Mouse (Mus musculus) cerebellum, adult 2 months (tissue): ENCODE data around the gene Rasl12.

Experiments used
- CTCF ChIP-seq: fragments of 200-500 bp; IDR thresholded peaks from 2 replicates; pipeline ENCODE4 v1.5.1; 2011; ENCODE audit warnings: low read depth, mild to moderate bottlenecking, control low read depth, low read length, moderate library complexity, borderline replicate concordance; ENCODE audit not compliant: insufficient read depth
- POLR2A ChIP-seq: fragments of 200-500 bp; IDR thresholded peaks from 2 replicates; pipeline ENCODE4 v1.6.1; 2011; ENCODE audit warnings: low read length, control low read depth, borderline replicate concordance; ENCODE audit not compliant: insufficient read depth

DNA sequence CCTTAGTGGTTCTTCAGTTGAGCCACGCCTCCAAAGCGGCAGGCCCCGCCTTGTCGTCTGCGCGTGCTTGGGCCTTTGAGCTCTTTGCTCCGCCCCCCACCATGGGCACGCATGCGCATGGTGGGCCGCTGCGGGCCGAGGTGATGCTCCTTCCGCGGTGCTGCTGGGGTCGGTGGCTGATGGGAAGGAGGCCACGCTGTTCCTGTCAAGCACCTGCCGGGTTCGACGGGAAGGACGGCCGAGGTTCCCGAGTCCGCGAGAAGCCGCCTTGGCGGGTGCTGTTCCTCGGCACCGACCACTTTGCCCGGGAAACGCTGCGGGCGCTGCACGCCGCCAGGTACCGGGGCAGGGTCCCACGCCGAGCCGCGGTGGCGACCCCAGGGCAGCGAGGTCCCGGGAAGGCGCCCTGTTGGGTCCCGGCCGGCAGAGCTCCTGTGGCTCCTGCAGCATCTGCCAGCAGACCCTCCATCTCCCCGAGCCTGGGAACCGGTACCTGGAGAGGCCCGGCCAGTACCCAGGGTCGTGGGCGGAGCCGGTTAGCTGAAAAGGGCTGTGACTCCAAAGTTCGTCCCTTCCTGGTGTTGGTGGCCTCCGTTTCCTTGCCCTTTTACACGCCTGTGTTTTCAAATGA lies 37.5 kb downstream of the Rasl12 start, which contains the start of gene Mtfmt:
- TF ChIP-seq POLR2A (peak; percentile 95), CTCF (no peak)
